Mouse (Mus musculus) embryonic facial prominence, embryonic 10.5 days (tissue): Measurements from ENCODE around the gene Gse1. TPM values are rescaled to one million over a fixed set of nuclear protein-coding genes. Genes with fewer than 3 reads are reported as not detected.

Experiments
- DNase-seq: peaks from one replicate; pipeline ENCODE4 v3.0.0-alpha.2; 2017; ENCODE audit warnings: low spot score
- H3K27ac ChIP-seq: fragments of 300-500 bp; sonication (generic); replicated peaks from 2 replicates; pipeline ENCODE4 v1.5.1; 2016; ENCODE audit warnings: mild to moderate bottlenecking
- H3K27me3 ChIP-seq: fragments of 300-500 bp; sonication (generic); replicated peaks from 2 replicates; pipeline ENCODE4 v1.6.1; 2016; ENCODE audit warnings: low read depth, mild to moderate bottlenecking; ENCODE audit not compliant: poor library complexity, severe bottlenecking
- H3K36me3 ChIP-seq: fragments of 300-500 bp; sonication (generic); replicated peaks from 2 replicates; pipeline ENCODE4 v1.6.1; 2016; ENCODE audit warnings: mild to moderate bottlenecking, moderate library complexity
- H3K4me1 ChIP-seq: fragments of 300-500 bp; sonication (generic); 2 replicates; pipeline ENCODE4 v1.6.1; 2016
- H3K4me3 ChIP-seq: fragments of 300-500 bp; sonication (generic); 2 replicates; pipeline ENCODE4 v1.5.1; 2016; ENCODE audit warnings: mild to moderate bottlenecking, moderate library complexity
- H3K9me3 ChIP-seq: fragments of 300-500 bp; sonication (generic); 2 replicates; pipeline ENCODE4 v1.6.1; 2016; ENCODE audit warnings: mild to moderate bottlenecking
- WGBS: fragments of 180-500 bp; shearing (Covaris S2); methylation state at CpG from one replicate; pipeline ENCODE4 v1.1.7; 2016; 5-methylcytosine and 5-hydroxymethylcytosine counted together
- polyA plus RNA-seq: library from polyadenylated mRNA; unstranded; fragments of >200 nt; fragmentation: Nextera tagmentation; extraction: Ambion mirVana; gene quantifications from 2 replicates; pipeline ENCODE4 v1.2.1, GENCODE M21; 2016

Gene Gse1
- polyA plus RNA-seq, 1 experiment from 2014 or later: 10.2 TPM

GRCm38 (mm10) chr8:120313674-120314073 lies 85.4 kb downstream of the Gse1 start:
- Histone ChIP-seq H3K36me3 (no peaks in the 10 kb centered on the region), H3K9me3 (no peaks in the 10 kb centered on the region), H3K4me3 (no peak overlapping the region), H3K27ac (0 out of 2 replicates have a peak overlapping the region, but pooled peaks have one; percentile 40), H3K4me1 (peaks cover 69% of the 10 kb centered on the region), H3K27me3 (peaks cover 72% of the 10 kb centered on the region)
- WGBS: 76% methylated on average over 3 of the region's 3 CpGs
- no peak for DNase-seq

DNA sequence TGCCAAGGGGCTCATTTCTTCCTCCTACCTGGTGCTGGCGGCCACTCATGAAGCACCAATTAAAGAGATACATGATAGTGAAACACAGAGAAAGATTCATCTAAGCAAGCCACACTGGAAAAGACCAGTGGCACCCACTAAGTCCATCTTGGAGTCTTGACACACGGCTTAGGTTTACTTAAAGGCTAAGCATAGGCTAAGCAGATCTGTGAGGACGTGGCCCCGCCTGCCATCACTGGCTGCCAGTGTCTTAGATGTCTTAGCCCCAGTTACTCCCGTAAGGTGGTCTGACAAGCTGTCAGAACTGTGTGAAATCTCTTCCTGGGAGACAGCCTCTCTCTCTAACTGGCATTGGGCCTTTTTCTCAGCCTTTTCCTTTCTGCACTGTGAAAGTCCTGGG lies 86.7 kb downstream of the Gse1 start:
- Histone ChIP-seq H3K9me3 (no peaks in the 10 kb centered on the region), H3K4me1 (peaks cover 68% of the 10 kb centered on the region), H3K27me3 (peaks cover 60% of the 10 kb centered on the region), H3K36me3 (no peaks in the 10 kb centered on the region), H3K27ac (no peak overlapping the region), H3K4me3 (no peak overlapping the region)
- no peak for DNase-seq
- 82% methylated on average over 5 of the region's 5 CpGs for WGBS

- H3K9me3 ChIP-seq: no peaks in the 10 kb centered on the region
- peaks cover 66% of the 10 kb centered on the region for H3K4me1 ChIP-seq
- no peak for DNase-seq
- H3K4me3 ChIP-seq: no peak overlapping the region
- WGBS: 86% methylated on average over 4 of the region's 4 CpGs
- H3K27ac ChIP-seq: no peak overlapping the region
- peaks cover 54% of the 10 kb centered on the region for H3K27me3 ChIP-seq
- no peaks in the 10 kb centered on the region for H3K36me3 ChIP-seq
Measured at GRCm38 (mm10) chr8:120315644-120316043, 87.4 kb downstream of the Gse1 start.

- WGBS: 87% methylated on average over 7 of the region's 7 CpGs
- Histone ChIP-seq H3K4me3 (no peak overlapping the region), H3K27ac (peak overlapping the region; percentile 30; the same call in 1 of the 2 replicates), H3K36me3 (no peaks in the 10 kb centered on the region), H3K9me3 (no peaks in the 10 kb centered on the region), H3K4me1 (peaks cover 63% of the 10 kb centered on the region), H3K27me3 (peaks cover 43% of the 10 kb centered on the region)
- no peak for DNase-seq
Measured at GRCm38 (mm10) chr8:120316707-120317106, 88.5 kb downstream of the Gse1 start.

- H3K36me3 ChIP-seq: no peaks in the 10 kb centered on the region
- no peak for DNase-seq
- H3K27me3 ChIP-seq: peaks cover 37% of the 10 kb centered on the region
- H3K4me3 ChIP-seq: no peak overlapping the region
- peak overlapping the region; percentile 59; the same call in 1 of the 2 replicates for H3K27ac ChIP-seq
- no peaks in the 10 kb centered on the region for H3K9me3 ChIP-seq
- 91% methylated on average over 21 of the region's 21 CpGs for WGBS
- peaks cover 68% of the 10 kb centered on the region for H3K4me1 ChIP-seq
Measured at GRCm38 (mm10) chr8:120317118-120317824, 89.0 kb downstream of the Gse1 start.

GRCm38 (mm10) chr8:120318476-120318991 lies 90.3 kb downstream of the Gse1 start:
- 69% methylated on average over 12 of the region's 12 CpGs for WGBS
- H3K27ac ChIP-seq: no peak overlapping the region

GRCm38 (mm10) chr8:120319449-120319848 lies 91.2 kb downstream of the Gse1 start:
- no peaks in the 10 kb centered on the region for H3K36me3 ChIP-seq
- H3K4me1 ChIP-seq: peaks cover 80% of the 10 kb centered on the region
- H3K27me3 ChIP-seq: peaks cover 31% of the 10 kb centered on the region; the same call in 1 of the 2 replicates
- 20% methylated on average over 7 of the region's 7 CpGs for WGBS
- peak; percentile 87 for DNase-seq
- peak overlapping the region; percentile 58; the same call in 1 of the 2 replicates for H3K27ac ChIP-seq
- no peaks in the 10 kb centered on the region for H3K9me3 ChIP-seq
- H3K4me3 ChIP-seq: no peak overlapping the region

More at GRCm38 (mm10) chr8:120318476-120318991, 90.3 kb downstream of the Gse1 start:
- Histone ChIP-seq H3K36me3 (no peaks in the 10 kb centered on the region), H3K9me3 (no peaks in the 10 kb centered on the region), H3K27me3 (peaks cover 33% of the 10 kb centered on the region), H3K4me1 (peaks cover 77% of the 10 kb centered on the region), H3K4me3 (no peak overlapping the region)
- DNase-seq: no peak

DNA sequence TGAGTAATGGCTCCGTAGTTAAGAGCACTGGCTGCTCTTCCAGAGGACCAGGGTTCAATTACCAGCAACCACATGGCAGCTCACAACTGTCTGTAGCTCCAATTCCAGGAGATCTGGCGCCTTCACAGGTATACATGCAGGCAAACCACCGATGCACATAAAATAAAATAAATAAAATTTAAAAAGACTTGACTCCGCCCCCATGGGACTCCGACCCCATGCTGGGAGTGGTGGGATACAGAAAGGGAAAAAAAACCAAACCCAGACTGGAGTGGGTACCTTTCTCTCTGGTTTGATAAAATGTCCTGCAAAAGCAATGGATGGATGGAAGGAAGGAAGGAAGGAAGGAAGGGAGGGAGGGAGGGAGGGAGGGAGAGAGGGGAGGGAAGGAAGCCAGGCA lies 91.9 kb downstream of the Gse1 start:
- no peaks in the 10 kb centered on the region for H3K9me3 ChIP-seq
- peaks cover 36% of the 10 kb centered on the region; the same call in 1 of the 2 replicates for H3K27me3 ChIP-seq
- 88% methylated on average over 5 of the region's 5 CpGs for WGBS
- no peak for DNase-seq
- no peaks in the 10 kb centered on the region for H3K36me3 ChIP-seq
- H3K4me3 ChIP-seq: no peak overlapping the region
- 0 out of 2 replicates have a peak overlapping the region, but pooled peaks have one; percentile 58 for H3K27ac ChIP-seq
- H3K4me1 ChIP-seq: peaks cover 87% of the 10 kb centered on the region

- H3K4me1 ChIP-seq: peaks cover 88% of the 10 kb centered on the region
- H3K9me3 ChIP-seq: no peaks in the 10 kb centered on the region
- 32% methylated on average over 6 of the region's 6 CpGs for WGBS
- H3K4me3 ChIP-seq: no peak overlapping the region
- peak overlapping the region; percentile 88 for H3K27ac ChIP-seq
- peaks cover 36% of the 10 kb centered on the region for H3K27me3 ChIP-seq
- no peaks in the 10 kb centered on the region for H3K36me3 ChIP-seq
- peak; percentile 64 for DNase-seq
Measured at GRCm38 (mm10) chr8:120321724-120322123, 93.5 kb downstream of the Gse1 start.

DNA sequence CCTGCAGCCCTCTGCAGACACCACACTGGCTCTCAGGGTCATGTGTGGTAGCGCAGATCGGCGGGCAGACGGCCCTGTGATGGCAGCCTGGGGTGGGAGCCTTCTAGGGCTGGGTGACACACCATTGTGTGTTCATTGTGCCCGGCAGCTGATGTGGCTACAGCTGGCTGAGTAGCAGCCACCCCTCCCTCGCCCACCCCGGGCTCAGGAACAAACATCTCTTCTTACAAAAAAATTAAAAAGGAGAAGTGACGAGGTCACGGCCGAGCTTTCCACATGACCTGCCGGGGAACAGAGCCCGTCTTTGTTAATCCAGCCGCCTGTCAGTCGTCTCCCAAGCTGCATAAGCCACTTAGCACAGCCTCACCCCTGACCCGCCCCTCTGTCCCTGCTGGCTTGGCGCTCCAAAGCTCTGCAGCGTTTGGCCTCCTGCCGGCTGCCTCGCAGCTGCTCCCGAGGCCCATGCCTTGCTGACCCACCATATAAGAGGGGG lies 94.7 kb downstream of the Gse1 start:
- Histone ChIP-seq H3K4me3 (peak overlapping the region; percentile 38), H3K36me3 (no peaks in the 10 kb centered on the region), H3K27me3 (peaks cover 27% of the 10 kb centered on the region), H3K4me1 (peaks cover 84% of the 10 kb centered on the region), H3K9me3 (no peaks in the 10 kb centered on the region), H3K27ac (peak overlapping the region; percentile 88)
- DNase-seq: peak; percentile 90
- WGBS: 2% methylated on average over 20 of the region's 20 CpGs

GRCm38 (mm10) chr8:120324555-120324954 lies 96.3 kb downstream of the Gse1 start:
- H3K9me3 ChIP-seq: no peaks in the 10 kb centered on the region
- peaks cover 27% of the 10 kb centered on the region for H3K27me3 ChIP-seq
- H3K27ac ChIP-seq: peak overlapping the region; percentile 88
- no peaks in the 10 kb centered on the region for H3K36me3 ChIP-seq
- H3K4me1 ChIP-seq: peaks cover 83% of the 10 kb centered on the region
- no peak overlapping the region for H3K4me3 ChIP-seq
- DNase-seq: no peak
- 38% methylated on average over 3 of the region's 3 CpGs for WGBS

DNA sequence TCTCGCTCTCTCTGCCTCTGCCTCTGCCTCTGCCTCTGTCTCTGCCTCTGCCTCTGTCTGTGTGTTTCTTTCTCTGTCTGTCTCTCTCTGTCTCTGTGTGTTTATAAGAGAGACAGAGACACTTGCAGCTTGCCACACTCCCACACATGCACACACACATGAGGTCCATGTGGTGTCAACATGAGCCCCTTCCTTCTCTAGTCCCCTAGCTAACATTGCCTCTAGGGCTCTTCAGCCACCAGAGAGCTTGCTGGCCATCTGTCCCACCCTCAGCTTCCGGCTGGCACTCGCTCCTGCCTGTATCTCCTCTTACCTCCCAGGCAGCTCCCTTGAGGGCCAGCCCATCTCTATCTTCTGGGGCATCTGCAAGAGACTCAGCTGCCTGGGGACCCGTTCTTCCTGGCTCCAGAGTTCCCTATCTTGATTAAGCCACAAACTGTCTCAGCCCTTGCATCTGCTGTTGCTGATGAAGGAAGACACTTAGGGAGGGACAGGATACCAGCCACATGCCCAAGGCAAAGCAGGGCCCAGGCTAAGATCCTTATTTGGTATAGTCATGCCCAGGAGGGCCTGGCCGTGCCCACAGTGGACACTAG lies 97.0 kb downstream of the Gse1 start:
- Histone ChIP-seq H3K36me3 (no peaks in the 10 kb centered on the region), H3K4me1 (peaks cover 80% of the 10 kb centered on the region), H3K27me3 (peaks cover 33% of the 10 kb centered on the region), H3K9me3 (no peaks in the 10 kb centered on the region), H3K27ac (peak overlapping the region; percentile 88), H3K4me3 (no peak overlapping the region)
- no peak for DNase-seq
- 58% methylated on average over 5 of the region's 5 CpGs for WGBS
